Mouse (Mus musculus) liver, embryonic 11.5 days (tissue): ENCODE data around the gene Bcl2l2. TPM values are rescaled to one million over a fixed set of nuclear protein-coding genes. Genes with fewer than 3 reads are reported as not detected.

Source experiments
- ATAC-seq: fragments of 200-750 bp; cut with Nextera tagmentation; replicated peaks from 2 replicates; pipeline ENCODE4 v1.8.0; 2017; ENCODE audit warnings: moderate number of reproducible peaks, mild to moderate bottlenecking, moderate TSS enrichment, moderate library complexity; ENCODE audit not compliant: low FRiP score
- DNase-seq: peaks from one replicate; pipeline ENCODE4 v3.0.0-alpha.2; 2017; ENCODE audit warnings: low spot score
- H3K27ac ChIP-seq: fragments of 300-500 bp; sonication (generic); 2 replicates; pipeline ENCODE4 v1.5.1; 2014; ENCODE audit warnings: mild to moderate bottlenecking, low read depth, low read length, control low read depth
- H3K27me3 ChIP-seq: fragments of 300-500 bp; sonication (generic); replicated peaks from 2 replicates; pipeline ENCODE4 v1.6.1; 2014; ENCODE audit warnings: low read length, mixed read lengths; ENCODE audit not compliant: control insufficient read depth, insufficient read depth
- H3K36me3 ChIP-seq: fragments of 300-500 bp; sonication (generic); 2 replicates; pipeline ENCODE4 v1.6.1; 2014; ENCODE audit warnings: mild to moderate bottlenecking, low read length, moderate library complexity, mixed read lengths; ENCODE audit not compliant: control insufficient read depth, insufficient read depth
- H3K4me1 ChIP-seq: fragments of 300-500 bp; sonication (generic); replicated peaks from 2 replicates; pipeline ENCODE4 v1.6.1; 2014; ENCODE audit warnings: low read length, mixed read lengths; ENCODE audit not compliant: control insufficient read depth, insufficient read depth
- H3K4me2 ChIP-seq: fragments of 300-500 bp; sonication (generic); 2 replicates; pipeline ENCODE4 v1.6.1; 2014; ENCODE audit warnings: mild to moderate bottlenecking, control low read depth, moderate library complexity
- H3K4me3 ChIP-seq: fragments of 300-500 bp; sonication (generic); 2 replicates; pipeline ENCODE4 v1.5.1; 2014; ENCODE audit warnings: low read depth, low read length, control low read depth
- H3K9ac ChIP-seq: fragments of 300-500 bp; sonication (generic); 2 replicates; pipeline ENCODE4 v1.6.1; 2014; ENCODE audit warnings: low read depth, low read length, control low read depth
- H3K9me3 ChIP-seq: fragments of 300-500 bp; sonication (generic); 2 replicates; pipeline ENCODE4 v1.6.1; 2016; ENCODE audit warnings: low read length, inconsistent platforms, mixed read lengths; ENCODE audit not compliant: control insufficient read depth
- WGBS: fragments of 180-500 bp; shearing (Covaris S2); extraction: QIAGEN DNeasy Blood & Tissue Kit; methylation state at CpG from one replicate; pipeline ENCODE4 v1.1.7; 2014; 5-methylcytosine and 5-hydroxymethylcytosine counted together
- polyA plus RNA-seq: library from polyadenylated mRNA; unstranded; fragments of >200 nt; fragmentation: Nextera tagmentation; extraction: Ambion mirVana; gene quantifications from 2 replicates; pipeline ENCODE4 v1.2.1, GENCODE M21; 2014

Gene Bcl2l2
- polyA plus RNA-seq, 1 experiment from 2014 or later, result 2.1 TPM

DNA sequence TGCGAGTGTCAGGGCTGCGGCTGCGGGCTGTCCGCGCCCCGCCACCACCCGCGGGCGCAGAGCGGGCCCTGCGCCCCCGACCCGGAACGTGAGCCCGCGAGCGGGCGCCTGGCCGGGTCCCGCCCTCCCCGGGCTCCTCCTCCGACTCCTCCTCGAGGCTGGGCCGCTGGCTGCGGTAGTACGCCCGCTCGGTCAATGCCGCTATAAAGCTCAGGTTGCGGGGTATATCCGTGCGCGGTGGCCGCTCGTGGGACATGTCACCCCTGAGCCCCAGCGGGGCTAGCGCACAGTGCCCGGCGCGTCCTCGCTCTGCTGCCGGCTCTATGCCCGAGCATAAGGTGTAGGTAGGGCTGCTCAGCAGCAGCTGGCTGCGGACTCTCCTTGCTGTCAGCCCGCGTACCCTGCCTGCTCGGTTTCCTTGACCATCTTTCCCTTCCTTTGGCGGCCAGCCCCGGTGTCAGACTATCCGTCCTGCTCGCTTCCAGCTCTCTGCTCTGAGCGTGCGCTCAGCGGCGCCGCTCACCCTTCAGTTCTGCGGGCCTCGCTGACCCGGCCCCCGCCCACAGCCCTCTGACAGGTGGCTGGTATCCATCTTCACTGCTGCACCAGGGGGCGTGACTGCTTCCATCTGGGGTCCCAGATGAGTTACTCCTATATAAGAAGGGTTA lies 6.0 kb upstream of the Bcl2l2 start, which contains the start of gene Ppp1r3e:
Gene Ppp1r3e (minus strand): TSS at position 503 of the 668 bp plus-strand sequence.
- no peaks in the 10 kb centered on the region for H3K27me3 ChIP-seq
- no peaks in the 10 kb centered on the region for H3K36me3 ChIP-seq
- peak within 1 kb of the TSS; percentile 81 for H3K27ac ChIP-seq
- peaks cover 13% of the 10 kb centered on the region for H3K4me1 ChIP-seq
- WGBS, result under 1% methylated on average over 51 of the region's 61 CpGs
- ATAC-seq (peak; percentile 83), DNase-seq (peak; percentile 86)
- no peaks in the 10 kb centered on the region for H3K9me3 ChIP-seq
- peak within 1 kb of the TSS; percentile 72 for H3K4me3 ChIP-seq
- peak within 1 kb of the TSS; percentile 100 for H3K4me2 ChIP-seq
- H3K9ac ChIP-seq, result peak within 1 kb of the TSS; percentile 75

DNA sequence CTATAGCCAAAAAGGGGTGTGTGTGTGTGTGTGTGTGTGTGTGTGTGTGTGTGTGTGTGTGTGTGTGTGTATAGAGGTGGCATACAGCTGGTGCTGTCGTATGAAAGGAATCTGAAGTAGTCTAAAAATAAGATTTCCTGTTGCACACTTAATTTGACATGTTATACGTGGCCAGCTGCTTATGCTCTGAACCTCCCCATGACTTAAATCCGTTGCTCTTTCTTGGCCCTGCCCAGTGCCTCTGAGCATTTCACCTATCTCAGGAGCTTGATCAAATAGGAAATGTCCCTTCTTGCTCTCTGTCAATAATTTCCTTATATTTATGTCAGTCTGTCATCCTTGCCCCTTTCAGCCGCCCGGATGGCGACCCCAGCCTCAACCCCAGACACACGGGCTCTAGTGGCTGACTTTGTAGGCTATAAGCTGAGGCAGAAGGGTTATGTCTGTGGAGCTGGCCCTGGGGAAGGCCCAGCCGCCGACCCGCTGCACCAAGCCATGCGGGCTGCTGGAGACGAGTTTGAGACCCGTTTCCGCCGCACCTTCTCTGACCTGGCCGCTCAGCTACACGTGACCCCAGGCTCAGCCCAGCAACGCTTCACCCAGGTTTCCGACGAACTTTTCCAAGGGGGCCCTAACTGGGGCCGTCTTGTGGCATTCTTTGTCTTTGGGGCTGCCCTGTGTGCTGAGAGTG lies 990 bp downstream of the Bcl2l2 start:
- peak overlapping the region; percentile 79 for H3K9ac ChIP-seq
- peak overlapping the region; percentile 73 for H3K4me3 ChIP-seq
- H3K27me3 ChIP-seq, result no peaks in the 10 kb centered on the region
- H3K27ac ChIP-seq, result peak overlapping the region; percentile 75; the same call in 1 of the 2 replicates
- ATAC-seq (no peak), DNase-seq (no peak)
- peak overlapping the region; percentile 90 for H3K4me2 ChIP-seq
- WGBS, result 46% methylated on average over 21 of the region's 21 CpGs
- H3K4me1 ChIP-seq, result peaks cover 10% of the 10 kb centered on the region; the same call in 1 of the 2 replicates
- H3K36me3 ChIP-seq, result 0 out of 2 replicates have a peak, but pooled peaks cover 2% of the 10 kb centered on the region
- no peaks in the 10 kb centered on the region for H3K9me3 ChIP-seq

DNA sequence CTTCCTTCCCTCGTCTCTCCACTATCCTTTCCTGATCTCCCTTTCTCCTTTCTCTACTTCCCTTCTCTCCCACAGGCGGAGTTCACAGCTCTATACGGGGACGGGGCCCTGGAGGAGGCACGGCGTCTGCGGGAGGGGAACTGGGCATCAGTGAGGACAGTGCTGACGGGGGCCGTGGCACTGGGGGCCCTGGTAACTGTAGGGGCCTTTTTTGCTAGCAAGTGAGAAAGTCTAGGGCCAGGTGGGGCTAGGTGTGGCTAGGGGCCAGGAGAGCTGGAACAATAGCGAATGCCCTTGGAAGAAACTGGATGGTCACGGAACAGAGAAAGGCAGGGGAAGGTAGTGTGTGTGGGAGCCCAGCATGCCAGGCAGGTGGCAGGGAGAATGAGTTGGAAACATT lies 2.1 kb downstream of the Bcl2l2 start:
- H3K27ac ChIP-seq, result no peak overlapping the region
- WGBS, result 85% methylated on average over 11 of the region's 11 CpGs
- H3K27me3 ChIP-seq, result no peaks in the 10 kb centered on the region
- peaks cover 10% of the 10 kb centered on the region; the same call in 1 of the 2 replicates for H3K4me1 ChIP-seq
- H3K9me3 ChIP-seq, result no peaks in the 10 kb centered on the region
- DNase-seq (no peak), ATAC-seq (no peak)
- 0 out of 2 replicates have a peak, but pooled peaks cover 2% of the 10 kb centered on the region for H3K36me3 ChIP-seq
- no peak overlapping the region for H3K4me3 ChIP-seq
- H3K4me2 ChIP-seq, result no peak overlapping the region
- no peak overlapping the region for H3K9ac ChIP-seq

DNA sequence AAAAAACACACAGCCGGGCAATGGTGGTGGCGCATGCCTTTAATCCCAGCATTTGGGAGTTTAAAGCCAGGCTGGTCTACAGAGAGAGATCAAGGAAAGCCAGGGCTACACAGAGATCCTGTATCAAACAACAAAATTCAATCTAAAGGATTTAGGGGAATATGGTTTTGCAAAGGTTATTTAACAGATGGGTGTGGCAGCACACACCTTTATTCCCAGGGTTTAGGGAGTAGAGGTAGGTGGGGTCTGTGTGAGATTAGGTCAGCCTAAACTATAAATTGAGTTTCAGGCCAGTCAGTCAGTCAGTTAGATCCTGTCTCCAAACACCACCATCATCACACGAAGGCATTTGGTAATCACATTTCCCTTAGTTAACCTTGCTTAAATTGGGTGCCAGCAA lies 9.0 kb downstream of the Bcl2l2 start, which contains the start of gene Pabpn1:
Gene Pabpn1 (plus strand): TSS at position 301 of the 400 bp plus-strand sequence.
- WGBS, result 91% methylated on average over 3 of the region's 3 CpGs
- peak within 1 kb of the TSS; percentile 98 for H3K4me3 ChIP-seq
- peak within 1 kb of the TSS; percentile 74 for H3K4me2 ChIP-seq
- DNase-seq, result no peak
- H3K9ac ChIP-seq, result peak within 1 kb of the TSS; percentile 60
- ATAC-seq, result no peak
- no peaks in the 10 kb centered on the region for H3K27me3 ChIP-seq
- peaks cover 9% of the 10 kb centered on the region; the same call in 1 of the 2 replicates for H3K4me1 ChIP-seq
- no peaks in the 10 kb centered on the region for H3K9me3 ChIP-seq
- H3K36me3 ChIP-seq, result peaks cover 12% of the 10 kb centered on the region
- peak within 1 kb of the TSS; percentile 73 for H3K27ac ChIP-seq

DNA sequence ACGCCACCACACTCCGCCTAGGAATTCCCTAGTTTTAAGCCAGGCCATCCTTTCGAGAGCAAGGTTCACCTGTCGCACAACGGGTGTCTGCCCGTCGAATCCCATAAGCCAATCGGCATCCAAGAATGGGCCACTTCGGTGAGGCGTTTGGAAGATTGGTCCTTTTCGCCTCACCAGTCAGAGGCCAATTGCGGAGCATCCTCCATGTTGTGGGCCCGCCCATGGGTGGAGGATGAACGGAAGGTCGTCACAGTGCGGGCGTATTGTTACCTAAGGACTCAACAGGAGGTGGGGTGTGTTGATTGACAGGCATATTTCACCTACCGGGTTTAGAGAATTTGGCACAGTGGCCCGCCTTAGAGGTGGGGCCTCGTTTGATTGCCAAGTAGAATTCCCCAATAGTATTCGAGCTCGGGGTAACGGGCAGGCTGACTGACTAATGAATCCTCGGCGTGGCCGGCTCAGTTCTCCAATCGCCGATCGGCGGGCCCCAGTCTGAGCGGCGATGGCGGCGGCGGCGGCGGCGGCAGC lies 10.5 kb downstream of the Bcl2l2 start:
- WGBS, result under 1% methylated on average over 38 of the region's 38 CpGs
- DNase-seq, result peak; percentile 94

DNA sequence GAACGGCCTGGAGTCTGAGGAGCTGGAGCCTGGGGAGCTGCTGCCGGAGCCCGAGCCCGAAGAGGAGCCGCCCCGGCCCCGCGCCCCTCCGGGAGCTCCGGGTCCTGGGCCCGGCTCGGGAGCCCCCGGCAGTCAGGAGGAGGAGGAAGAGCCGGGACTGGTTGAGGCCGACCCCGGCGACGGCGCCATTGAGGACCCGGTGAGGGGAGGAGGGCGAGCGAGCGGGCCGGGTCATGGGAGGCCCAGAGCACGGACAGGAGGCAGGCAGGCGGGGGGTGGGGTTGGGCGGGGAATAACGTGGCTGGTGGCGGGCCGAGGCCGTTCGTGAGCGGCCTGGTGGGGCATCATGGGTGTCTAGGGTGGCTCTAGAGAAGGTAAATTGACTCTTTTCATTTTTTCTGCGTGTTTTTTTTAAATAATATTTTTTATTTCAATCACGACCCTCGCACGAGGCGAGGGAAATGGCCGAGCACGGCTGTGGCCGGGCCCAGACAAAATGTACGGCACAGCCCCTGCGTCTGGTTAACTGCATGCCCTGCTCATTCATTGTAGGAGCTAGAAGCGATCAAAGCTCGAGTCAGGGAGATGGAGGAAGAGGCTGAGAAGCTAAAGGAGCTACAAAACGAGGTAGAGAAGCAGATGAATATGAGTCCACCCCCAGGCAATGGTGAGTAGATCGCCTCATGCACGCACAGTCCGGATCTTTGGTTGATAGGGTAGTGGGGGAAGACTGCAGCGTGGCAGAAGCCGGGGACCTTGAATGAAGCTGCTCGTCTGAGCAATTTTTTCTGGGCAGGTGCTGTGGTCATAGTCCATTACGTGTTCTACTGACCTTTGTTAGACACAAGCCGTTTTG lies 11.3 kb downstream of the Bcl2l2 start:
- H3K4me1 ChIP-seq, result peaks cover 9% of the 10 kb centered on the region
- ATAC-seq (peak; percentile 62), DNase-seq (peak; percentile 80)
- peak overlapping the region; percentile 70 for H3K4me2 ChIP-seq
- H3K9me3 ChIP-seq, result no peaks in the 10 kb centered on the region
- peak overlapping the region; percentile 98 for H3K4me3 ChIP-seq
- peak overlapping the region; percentile 94 for H3K27ac ChIP-seq
- no peaks in the 10 kb centered on the region for H3K27me3 ChIP-seq
- peaks cover 24% of the 10 kb centered on the region for H3K36me3 ChIP-seq
- H3K9ac ChIP-seq, result peak overlapping the region; percentile 99
- WGBS, result under 1% methylated on average over 54 of the region's 54 CpGs

More for the DNA sequence above, 10.5 kb downstream of the Bcl2l2 start:
- H3K4me3 ChIP-seq, result peak overlapping the region; percentile 98
- no peaks in the 10 kb centered on the region for H3K27me3 ChIP-seq
- peak overlapping the region; percentile 99 for H3K9ac ChIP-seq
- H3K4me1 ChIP-seq, result peaks cover 9% of the 10 kb centered on the region
- peaks cover 22% of the 10 kb centered on the region for H3K36me3 ChIP-seq
- peak overlapping the region; percentile 94 for H3K27ac ChIP-seq
- no peaks in the 10 kb centered on the region for H3K9me3 ChIP-seq
- ATAC-seq, result peak; percentile 99
- H3K4me2 ChIP-seq, result peak overlapping the region; percentile 74

DNA sequence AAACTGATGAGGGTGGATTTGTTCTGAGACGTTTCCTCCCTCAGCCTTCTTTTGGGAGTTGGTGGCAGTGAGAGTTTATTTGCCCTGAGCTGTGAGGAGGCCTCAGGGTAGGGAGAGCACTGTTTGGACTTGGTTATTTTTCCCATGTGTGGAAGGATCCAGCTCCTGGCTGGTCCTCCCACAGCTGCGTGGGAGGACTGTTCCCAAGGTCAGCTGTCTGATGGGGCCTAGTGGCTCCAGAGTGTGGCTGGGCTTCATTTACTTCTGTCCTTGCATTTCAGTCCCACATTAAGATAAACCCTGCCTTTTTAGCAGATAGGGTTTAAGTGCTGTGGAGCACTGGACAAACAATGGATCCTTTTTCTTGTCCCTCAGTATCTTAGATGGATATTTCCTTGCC lies 14.3 kb downstream of the Bcl2l2 start:
- WGBS, result 64% methylated on average over 2 of the region's 2 CpGs
- Histone ChIP-seq H3K4me3 (no peak overlapping the region), H3K27ac (no peak overlapping the region), H3K4me1 (peaks cover 9% of the 10 kb centered on the region), H3K36me3 (peaks cover 24% of the 10 kb centered on the region), H3K9me3 (no peaks in the 10 kb centered on the region), H3K9ac (no peak overlapping the region), H3K4me2 (no peak overlapping the region), H3K27me3 (no peaks in the 10 kb centered on the region)
- ATAC-seq, result no peak
- DNase-seq, result no peak

DNA sequence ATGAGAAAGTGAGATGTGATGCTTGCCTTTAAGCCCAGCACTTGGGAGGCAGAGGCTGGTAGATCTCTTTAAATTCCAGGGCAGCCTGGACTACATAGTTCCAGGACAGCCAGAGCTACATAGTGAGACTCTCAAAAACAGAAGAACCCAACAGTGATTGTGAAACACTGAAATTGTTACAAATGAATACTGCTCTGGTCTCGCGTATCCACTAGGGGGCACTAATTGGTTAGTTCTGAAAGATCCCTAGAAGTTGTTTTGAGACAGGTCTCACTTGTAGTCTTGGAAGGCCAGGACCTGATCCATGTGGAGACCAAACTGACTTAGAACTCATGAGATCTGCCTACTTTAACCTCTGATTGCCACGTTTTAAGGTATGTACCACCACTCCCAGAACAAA lies 17.2 kb downstream of the Bcl2l2 start:
- ATAC-seq, result peak; percentile 60
- H3K27ac ChIP-seq, result no peak overlapping the region; the same call in 1 of the 2 replicates

More for the DNA sequence above, 17.2 kb downstream of the Bcl2l2 start:
- no peaks in the 10 kb centered on the region for H3K27me3 ChIP-seq
- no peak overlapping the region for H3K4me2 ChIP-seq
- H3K4me1 ChIP-seq, result peaks cover 7% of the 10 kb centered on the region
- H3K4me3 ChIP-seq, result no peak overlapping the region
- H3K9me3 ChIP-seq, result no peaks in the 10 kb centered on the region
- DNase-seq, result no peak
- no peak overlapping the region for H3K9ac ChIP-seq
- peaks cover 24% of the 10 kb centered on the region for H3K36me3 ChIP-seq
- WGBS, result 0% methylated on average over 3 of the region's 3 CpGs
